Mouse (Mus musculus) heart, embryonic 16.5 days (tissue): ENCODE results near the gene Mitf. TPM values are rescaled to one million over a fixed set of nuclear protein-coding genes. Genes with fewer than 3 reads are reported as not detected.

Experiments used
- ATAC-seq: fragments of 200-750 bp; cut with Nextera tagmentation; replicated peaks from 2 replicates; pipeline ENCODE4 v1.8.0; 2017; ENCODE audit warnings: moderate number of reproducible peaks; ENCODE audit not compliant: insufficient read depth, low FRiP score; ENCODE audit errors: extremely low read depth
- H3K27ac ChIP-seq: fragments of 300-500 bp; sonication (generic); 2 replicates; pipeline ENCODE4 v1.5.1; 2014; ENCODE audit warnings: mild to moderate bottlenecking, low read length, control low read depth, moderate library complexity
- H3K27me3 ChIP-seq: fragments of 300-500 bp; sonication (generic); 2 replicates; pipeline ENCODE4 v1.6.1; 2014; ENCODE audit warnings: low read length, mixed read lengths; ENCODE audit not compliant: control insufficient read depth, insufficient read depth
- H3K36me3 ChIP-seq: fragments of 300-500 bp; sonication (generic); 2 replicates; pipeline ENCODE4 v1.6.1; 2014; ENCODE audit not compliant: control insufficient read depth, insufficient read depth
- H3K4me1 ChIP-seq: fragments of 300-500 bp; sonication (generic); 2 replicates; pipeline ENCODE4 v1.6.1; 2014; ENCODE audit warnings: low read length, mixed read lengths; ENCODE audit not compliant: control insufficient read depth, insufficient read depth
- H3K4me2 ChIP-seq: fragments of 300-500 bp; sonication (generic); 2 replicates; pipeline ENCODE4 v1.6.1; 2014; ENCODE audit warnings: low read depth, mild to moderate bottlenecking, control low read depth, low read length
- H3K4me3 ChIP-seq: fragments of 300-500 bp; sonication (generic); 2 replicates; pipeline ENCODE4 v1.5.1; 2014; ENCODE audit warnings: mild to moderate bottlenecking, control low read depth, low read length
- H3K9ac ChIP-seq: fragments of 300-500 bp; sonication (generic); 2 replicates; pipeline ENCODE4 v1.6.1; 2014; ENCODE audit warnings: low read length, control low read depth
- H3K9me3 ChIP-seq: fragments of 300-500 bp; sonication (generic); replicated peaks from 2 replicates; pipeline ENCODE4 v1.6.1; 2016; ENCODE audit warnings: low read length; ENCODE audit not compliant: control insufficient read depth
- WGBS: fragments of 180-500 bp; shearing (Covaris S2); extraction: QIAGEN DNeasy Blood & Tissue Kit; methylation state at CpG from one replicate; pipeline ENCODE4 v1.1.7; 2014; 5-methylcytosine and 5-hydroxymethylcytosine counted together
- polyA plus RNA-seq: library from polyadenylated mRNA; unstranded; fragments of >200 nt; fragmentation: Nextera tagmentation; extraction: Ambion mirVana; gene quantifications from 2 replicates; pipeline ENCODE4 v1.2.1, GENCODE M21; 2015

The Mitf gene
- polyA plus RNA-seq, 1 experiment from 2014 or later: 19.6 TPM

- WGBS: 77% methylated on average over 5 of the region's 5 CpGs
- Histone ChIP-seq H3K4me1 (no peaks in the 10 kb centered on the region; the same call in 1 of the 2 replicates), H3K4me3 (no peak overlapping the region), H3K9ac (no peak overlapping the region), H3K4me2 (no peak overlapping the region), H3K36me3 (no peaks in the 10 kb centered on the region), H3K27ac (no peak overlapping the region), H3K27me3 (no peaks in the 10 kb centered on the region), H3K9me3 (no peaks in the 10 kb centered on the region)
- ATAC-seq: no peak
Measured at GRCm38 (mm10) chr6:97898085-97898484, 91.2 kb downstream of the Mitf start.

GRCm38 (mm10) chr6:97901561-97901960 lies 94.7 kb downstream of the Mitf start:
- Histone ChIP-seq H3K9me3 (no peaks in the 10 kb centered on the region), H3K4me3 (no peak overlapping the region), H3K4me1 (no peaks in the 10 kb centered on the region; the same call in 1 of the 2 replicates), H3K36me3 (no peaks in the 10 kb centered on the region), H3K9ac (no peak overlapping the region), H3K27me3 (no peaks in the 10 kb centered on the region), H3K4me2 (no peak overlapping the region), H3K27ac (no peak overlapping the region)
- ATAC-seq: no peak
- whole genome bisulfite sequencing: 46% methylated on average over 5 of the region's 5 CpGs

GRCm38 (mm10) chr6:97902205-97902604 lies 95.4 kb downstream of the Mitf start:
- no peak overlapping the region for H3K9ac ChIP-seq
- ATAC-seq: no peak
- 100% methylated on average over 1 of the region's 1 CpGs for WGBS
- no peak overlapping the region for H3K4me2 ChIP-seq
- no peaks in the 10 kb centered on the region for H3K27me3 ChIP-seq
- no peaks in the 10 kb centered on the region for H3K36me3 ChIP-seq
- no peaks in the 10 kb centered on the region; the same call in 1 of the 2 replicates for H3K4me1 ChIP-seq
- H3K27ac ChIP-seq: no peak overlapping the region
- no peaks in the 10 kb centered on the region for H3K9me3 ChIP-seq
- no peak overlapping the region for H3K4me3 ChIP-seq

GRCm38 (mm10) chr6:97914768-97915167 lies 107.9 kb downstream of the Mitf start:
- no peaks in the 10 kb centered on the region for H3K27me3 ChIP-seq
- H3K4me3 ChIP-seq: no peak overlapping the region
- peaks cover 35% of the 10 kb centered on the region for H3K4me1 ChIP-seq
- 86% methylated on average over 8 of the region's 8 CpGs for WGBS
- H3K36me3 ChIP-seq: no peaks in the 10 kb centered on the region
- no peak overlapping the region for H3K4me2 ChIP-seq
- H3K27ac ChIP-seq: no peak overlapping the region; the same call in 1 of the 2 replicates
- ATAC-seq: no peak
- no peaks in the 10 kb centered on the region for H3K9me3 ChIP-seq
- H3K9ac ChIP-seq: no peak overlapping the region

GRCm38 (mm10) chr6:97916386-97916903 lies 109.6 kb downstream of the Mitf start:
- H3K9ac ChIP-seq: peak overlapping the region; percentile 10; the same call in 1 of the 2 replicates
- WGBS: 60% methylated on average over 7 of the region's 7 CpGs
- no peak overlapping the region for H3K4me3 ChIP-seq
- no peaks in the 10 kb centered on the region for H3K9me3 ChIP-seq
- H3K4me2 ChIP-seq: peak overlapping the region; percentile 16; the same call in 1 of the 2 replicates
- H3K27ac ChIP-seq: peak overlapping the region; percentile 77
- no peak for ATAC-seq
- H3K4me1 ChIP-seq: peaks cover 41% of the 10 kb centered on the region
- H3K27me3 ChIP-seq: no peaks in the 10 kb centered on the region
- no peaks in the 10 kb centered on the region for H3K36me3 ChIP-seq

GRCm38 (mm10) chr6:97918051-97918450 lies 111.2 kb downstream of the Mitf start:
- Histone ChIP-seq H3K9ac (peak overlapping the region; percentile 56; the same call in 1 of the 2 replicates), H3K36me3 (no peaks in the 10 kb centered on the region), H3K27ac (peak overlapping the region; percentile 97), H3K4me3 (no peak overlapping the region), H3K4me2 (peak overlapping the region; percentile 42), H3K9me3 (no peaks in the 10 kb centered on the region), H3K27me3 (no peaks in the 10 kb centered on the region), H3K4me1 (peaks cover 45% of the 10 kb centered on the region)
- peak; percentile 87 for ATAC-seq
- 20% methylated on average over 4 of the region's 4 CpGs for WGBS

GRCm38 (mm10) chr6:97918481-97918880 lies 111.6 kb downstream of the Mitf start:
- Histone ChIP-seq H3K27ac (peak overlapping the region; percentile 97), H3K4me1 (peaks cover 49% of the 10 kb centered on the region), H3K4me2 (peak overlapping the region; percentile 42), H3K9ac (peak overlapping the region; percentile 56), H3K27me3 (no peaks in the 10 kb centered on the region), H3K36me3 (no peaks in the 10 kb centered on the region), H3K9me3 (no peaks in the 10 kb centered on the region), H3K4me3 (no peak overlapping the region)
- WGBS: 39% methylated on average over 7 of the region's 7 CpGs
- no peak for ATAC-seq

GRCm38 (mm10) chr6:97919287-97919686 lies 112.4 kb downstream of the Mitf start:
- peak overlapping the region; percentile 60 for H3K4me2 ChIP-seq

GRCm38 (mm10) chr6:97921591-97921990 lies 114.7 kb downstream of the Mitf start:
- no peak for ATAC-seq
- Histone ChIP-seq H3K9me3 (no peaks in the 10 kb centered on the region), H3K9ac (no peak overlapping the region), H3K27me3 (no peaks in the 10 kb centered on the region), H3K27ac (peak overlapping the region; percentile 64), H3K36me3 (no peaks in the 10 kb centered on the region), H3K4me3 (no peak overlapping the region), H3K4me2 (no peak overlapping the region), H3K4me1 (peaks cover 42% of the 10 kb centered on the region)
- 66% methylated on average over 6 of the region's 6 CpGs for WGBS

More at GRCm38 (mm10) chr6:97919287-97919686, 112.4 kb downstream of the Mitf start:
- peak; percentile 82 for ATAC-seq
- peaks cover 51% of the 10 kb centered on the region for H3K4me1 ChIP-seq
- no peaks in the 10 kb centered on the region for H3K9me3 ChIP-seq
- peak overlapping the region; percentile 97 for H3K27ac ChIP-seq
- 27% methylated on average over 8 of the region's 8 CpGs for WGBS
- peak overlapping the region; percentile 27 for H3K4me3 ChIP-seq
- no peaks in the 10 kb centered on the region for H3K36me3 ChIP-seq
- H3K9ac ChIP-seq: peak overlapping the region; percentile 62
- no peaks in the 10 kb centered on the region for H3K27me3 ChIP-seq
